Mouse (Mus musculus): ENCODE results near the gene Ilf3.

DNA sequence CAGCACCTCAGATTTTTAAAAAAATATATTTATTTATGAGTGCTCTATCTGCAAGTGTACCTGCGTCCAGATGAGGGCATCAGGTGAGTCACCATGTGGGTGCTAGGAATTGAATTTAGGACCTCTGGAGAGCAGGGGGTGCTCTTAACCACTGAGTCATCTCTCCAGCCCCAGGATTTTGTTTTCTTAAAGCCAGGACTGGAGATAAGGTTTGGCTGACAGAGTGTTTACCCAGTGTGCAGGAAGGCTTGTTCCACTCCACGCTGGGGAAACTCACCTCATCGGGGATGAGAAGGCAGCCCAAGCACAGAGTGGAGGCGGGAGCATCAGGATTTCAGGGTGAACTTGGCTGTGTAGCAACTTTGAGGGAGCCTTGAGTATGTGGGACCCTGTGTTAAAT lies 27.3 kb upstream of the Ilf3 start:
- TF ChIP-seq CTCF (IDR thresholded peaks at IDR 0.05; ENCODE audit: control insufficient read depth, insufficient read depth, insufficient replicate concordance, low read depth, low read length) = no peak
- no peak for TF ChIP-seq POLR2A (IDR thresholded peaks at IDR 0.05; ENCODE audit: control insufficient read depth, low read depth, low read length)

Data from testis, adult 2 months (tissue).